Mouse (Mus musculus) A20 (cell line): Measurements from ENCODE around the gene Traf7.

Experiments
- DNase-seq: peaks from one replicate; pipeline ENCODE4 v3.0.0-alpha.2; 2011; ENCODE audit warnings: low read depth, low spot score

The Traf7 gene

DNA sequence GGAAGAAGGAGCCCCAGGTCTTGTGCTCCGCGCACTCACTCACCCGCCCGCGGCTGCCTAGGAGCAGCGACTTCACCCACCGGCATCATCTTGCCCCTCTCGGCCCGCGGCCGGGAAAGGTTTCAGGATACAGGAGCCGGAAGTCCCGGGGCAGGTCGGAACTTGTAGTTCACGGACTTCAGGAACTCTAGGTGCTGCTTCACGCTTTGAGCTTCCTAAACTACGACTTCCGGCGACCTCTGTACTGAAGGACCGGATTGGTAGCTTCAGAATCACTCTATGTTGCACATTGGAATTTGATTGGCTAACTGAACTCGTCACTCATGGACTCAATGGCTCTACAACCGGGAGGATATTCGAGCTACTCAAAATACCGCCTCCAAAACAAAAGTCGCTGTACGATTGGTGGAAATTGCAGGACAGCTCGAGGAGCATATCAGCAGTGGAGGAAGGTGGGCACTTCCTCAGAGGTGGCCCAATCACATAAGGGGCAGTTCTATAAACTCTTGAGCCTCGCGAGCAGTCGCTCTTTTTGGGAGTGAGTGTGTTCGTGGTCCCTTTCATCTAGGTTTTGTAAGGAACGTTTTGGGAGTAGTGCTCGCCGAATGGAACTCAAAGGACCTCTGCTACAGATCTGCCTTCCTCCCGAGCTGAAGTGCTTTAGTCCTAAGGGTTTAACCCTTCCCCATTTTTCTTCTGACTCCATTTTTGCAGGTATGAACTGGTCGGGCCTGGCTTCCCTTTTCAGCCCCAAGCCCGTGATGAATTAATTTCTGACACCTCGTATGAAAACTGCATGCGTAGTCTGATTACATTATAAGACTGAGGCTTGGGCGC lies at the start of gene Traf7:
TSS of gene Traf7 (minus strand) at position 216 of the 837 bp plus-strand sequence.
- peak; percentile 99 for DNase-seq

DNA sequence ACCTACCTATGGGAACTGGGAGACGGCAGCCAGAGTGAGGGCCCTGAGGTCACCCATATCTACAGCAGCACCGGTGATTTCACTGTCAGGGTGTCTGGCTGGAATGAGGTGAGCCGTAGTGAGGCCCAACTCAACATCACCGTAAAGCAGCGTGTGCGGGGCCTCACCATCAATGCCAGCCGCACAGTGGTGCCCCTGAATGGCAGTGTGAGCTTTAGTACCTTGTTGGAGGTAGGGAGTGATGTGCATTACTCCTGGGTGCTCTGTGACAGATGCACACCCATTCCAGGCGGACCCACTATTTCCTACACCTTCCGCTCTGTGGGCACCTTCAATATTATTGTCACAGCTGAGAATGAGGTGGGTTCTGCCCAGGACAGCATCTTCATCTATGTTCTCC lies 46.1 kb upstream of the Traf7 start:
- DNase-seq, result no peak

- no peak for DNase-seq
Observed at GRCm38 (mm10) chr17:24572651-24573245, 45.0 kb upstream of the Traf7 start.

- no peak for DNase-seq
Observed at GRCm38 (mm10) chr17:24569837-24570236, 42.1 kb upstream of the Traf7 start.

GRCm38 (mm10) chr17:24567034-24567779 lies 39.5 kb upstream of the Traf7 start:
- DNase-seq, result no peak

- DNase-seq, result no peak
Observed at GRCm38 (mm10) chr17:24565792-24566191, 38.1 kb upstream of the Traf7 start.

- DNase-seq, result no peak
Observed at GRCm38 (mm10) chr17:24565092-24565491, 37.4 kb upstream of the Traf7 start.

DNA sequence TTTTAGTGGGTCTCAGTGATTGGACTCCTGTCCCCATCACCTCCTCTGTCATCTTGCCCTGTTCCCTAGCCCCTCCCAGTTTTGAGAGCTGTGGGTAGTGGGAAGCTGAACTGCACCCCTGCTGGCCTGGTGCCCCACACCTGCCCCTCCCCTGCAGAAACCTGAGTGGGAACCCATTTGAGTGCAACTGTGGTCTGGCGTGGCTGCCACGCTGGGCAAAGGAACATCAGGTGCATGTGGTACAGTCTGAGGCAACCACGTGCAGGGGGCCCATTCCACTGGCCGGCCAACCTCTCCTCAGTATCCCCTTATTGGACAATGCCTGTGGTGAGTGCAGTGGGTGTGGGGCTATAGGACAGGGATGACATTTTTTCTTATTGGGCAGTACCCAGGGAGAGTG lies 36.7 kb upstream of the Traf7 start:
- no peak for DNase-seq

DNA sequence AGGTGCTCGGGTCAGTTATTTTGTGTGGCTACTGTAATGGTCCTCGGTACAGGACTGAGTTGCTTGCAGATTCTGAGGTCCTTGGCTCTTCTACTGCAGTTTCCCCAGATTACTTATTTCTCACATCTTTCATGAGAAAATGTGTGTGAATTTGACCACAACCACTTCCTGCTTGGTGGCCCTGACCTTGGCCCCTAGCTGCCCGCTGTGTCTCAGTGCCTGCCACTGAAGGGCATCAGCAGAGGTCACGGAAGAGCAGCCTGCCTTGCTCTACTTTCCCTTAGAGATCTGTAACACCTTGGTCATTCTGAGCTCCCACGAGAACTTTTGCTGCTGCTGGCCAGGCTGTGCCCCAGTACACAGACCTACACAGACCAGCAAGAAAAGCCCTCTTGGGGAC lies 35.9 kb upstream of the Traf7 start:
- DNase-seq, result no peak

- no peak for DNase-seq
Observed at GRCm38 (mm10) chr17:24561592-24561991, 33.9 kb upstream of the Traf7 start.

GRCm38 (mm10) chr17:24560301-24561028 lies 32.7 kb upstream of the Traf7 start:
- no peak for DNase-seq

- no peak for DNase-seq
Observed at GRCm38 (mm10) chr17:24559146-24559545, 31.4 kb upstream of the Traf7 start.

GRCm38 (mm10) chr17:24558600-24559099 lies 30.9 kb upstream of the Traf7 start:
- no peak for DNase-seq

DNA sequence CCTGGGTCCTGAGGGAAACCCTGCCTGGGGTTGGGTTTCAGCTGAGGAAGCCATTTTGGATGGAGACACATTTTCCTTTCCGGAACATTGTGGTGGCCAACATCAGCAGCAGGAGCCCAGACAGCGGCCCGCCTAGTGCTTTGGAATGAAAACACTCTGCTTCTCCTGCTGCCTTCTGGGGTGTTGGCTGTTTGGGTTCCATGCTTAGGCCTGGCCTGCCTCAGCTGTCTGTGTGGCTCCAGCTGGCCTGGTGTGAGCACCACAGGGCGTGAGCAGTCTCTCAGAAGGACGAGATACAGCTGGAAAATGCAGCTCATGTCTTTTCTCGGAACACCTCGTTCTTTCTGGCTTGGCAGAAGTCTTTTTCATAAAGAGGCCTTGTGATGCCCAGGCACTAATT lies 29.4 kb upstream of the Traf7 start:
- no peak for DNase-seq

DNA sequence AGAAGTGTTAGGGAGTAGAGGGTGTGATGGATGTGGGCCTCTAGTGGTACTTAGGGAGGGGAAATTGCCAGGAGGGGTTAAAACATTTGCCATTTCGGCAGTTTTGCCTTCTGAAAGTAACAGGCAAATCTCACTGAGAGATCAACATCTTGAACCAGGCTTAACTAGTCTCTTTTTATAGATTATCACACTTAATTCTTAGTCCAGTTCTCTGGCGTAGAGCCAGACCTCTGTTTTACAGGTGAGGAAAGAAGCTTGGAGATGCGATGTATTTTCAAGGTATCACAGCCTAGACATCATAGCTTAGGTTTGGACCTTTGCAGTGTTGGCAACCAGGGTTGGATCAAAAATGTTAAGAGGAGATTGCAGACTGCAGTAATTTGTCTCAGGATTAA lies 23.3 kb upstream of the Traf7 start:
- no peak for DNase-seq

DNA sequence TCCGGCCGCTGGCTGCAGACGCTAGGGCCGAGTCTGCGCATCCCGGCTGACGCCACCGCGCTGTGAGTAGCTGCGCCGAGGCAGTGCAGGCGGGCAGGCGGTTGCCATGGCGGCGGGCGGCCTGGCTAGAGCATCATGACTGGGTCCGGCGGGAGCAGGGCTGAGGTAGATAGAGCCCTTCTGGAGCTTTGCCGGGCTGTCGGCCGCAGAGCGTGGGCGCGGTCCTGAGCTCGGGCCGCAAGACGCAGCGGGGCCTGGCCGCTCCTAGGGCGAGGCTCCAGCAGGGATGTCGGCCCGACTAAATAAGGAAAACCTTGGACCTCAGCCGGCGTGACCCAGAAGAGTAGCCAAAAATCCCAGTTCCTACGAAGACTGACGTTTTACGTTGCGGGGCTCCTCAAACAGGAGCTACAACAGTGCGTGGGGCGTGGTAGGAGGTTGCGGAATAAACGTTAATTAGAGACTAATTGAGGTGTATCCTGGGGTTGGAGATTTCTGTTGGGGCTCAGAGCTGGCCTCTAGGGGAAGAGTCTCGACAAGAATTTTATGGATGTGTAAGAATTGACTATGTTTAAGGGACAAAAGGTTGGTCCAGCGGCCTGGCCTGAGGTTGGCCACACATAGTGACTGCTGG lies 22.8 kb upstream of the Traf7 start:
- no peak for DNase-seq

- peak; percentile 100 for DNase-seq
Observed at GRCm38 (mm10) chr17:24549618-24550415, 22.1 kb upstream of the Traf7 start, which contains the start of gene Pkd1. Gene Pkd1 (plus strand): TSS chr17:24549834.

DNA sequence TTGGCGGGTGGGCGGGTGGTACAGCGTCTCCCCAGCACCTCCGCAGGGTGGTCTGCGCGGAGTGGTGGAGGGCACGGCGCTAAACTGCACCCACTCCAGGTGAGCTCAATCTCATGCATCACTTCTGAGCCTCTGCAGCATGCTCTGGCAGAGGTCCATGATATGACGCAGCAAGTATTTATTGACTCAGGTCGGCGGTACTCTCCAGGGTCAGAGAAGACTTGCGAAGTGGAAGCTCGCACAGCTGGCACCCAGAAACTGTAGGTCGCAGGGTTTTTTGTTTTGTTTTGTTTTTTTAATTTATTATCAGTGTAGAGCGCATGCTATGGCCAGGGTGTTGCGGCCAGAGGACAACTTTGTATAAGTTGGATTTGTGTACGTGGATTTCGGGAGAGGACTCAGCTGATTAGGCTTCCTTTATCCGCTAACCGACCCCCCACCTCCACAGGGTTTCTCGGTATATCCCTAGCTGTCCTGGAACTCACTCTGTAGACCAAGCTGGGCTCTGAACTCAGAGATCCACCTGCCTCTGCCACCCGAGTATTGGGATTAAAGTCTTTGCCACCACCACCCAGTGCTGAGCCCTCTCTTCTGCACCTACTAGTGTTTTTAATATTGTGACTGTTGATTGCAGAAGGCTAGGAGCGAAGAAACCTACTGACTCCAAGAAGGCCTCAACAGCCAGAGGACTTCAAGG lies 21.3 kb upstream of the Traf7 start:
- peak; percentile 88 for DNase-seq

DNA sequence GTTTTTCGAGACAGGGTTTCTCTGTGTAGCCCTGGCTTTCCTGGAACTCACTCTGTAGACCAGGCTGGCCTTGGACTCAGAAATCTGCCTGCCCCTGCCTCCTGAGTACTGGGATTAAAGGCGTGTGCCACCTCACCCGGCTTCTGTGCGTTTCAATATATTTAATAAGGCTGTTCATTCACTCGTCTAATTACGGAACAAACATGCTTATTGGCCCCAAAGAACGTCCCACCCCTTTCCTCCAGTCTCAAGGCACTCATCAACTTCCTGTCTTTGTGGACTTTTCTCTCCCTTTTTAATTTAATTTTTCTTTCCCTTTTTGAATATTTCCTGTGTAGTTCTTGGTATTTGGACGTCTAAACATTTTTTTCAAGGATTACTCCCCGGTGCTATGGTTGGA lies 20.7 kb upstream of the Traf7 start:
- DNase-seq, result peak; percentile 85

GRCm38 (mm10) chr17:24546234-24546633 lies 18.5 kb upstream of the Traf7 start:
- no peak for DNase-seq
